Mouse (Mus musculus) embryonic facial prominence, embryonic 12.5 days (tissue): ENCODE measurements around the gene Usp36. TPM values are rescaled to one million over a fixed set of nuclear protein-coding genes. Genes with fewer than 3 reads are reported as not detected.
A peak's percentile ranks its signal among the peaks of the same experiment; 100 is the strongest.

Experiments used
- ATAC-seq: fragments of 200-750 bp; cut with Nextera tagmentation; 2 replicates; pipeline ENCODE4 v1.8.0; 2017; ENCODE audit not compliant: insufficient number of reproducible peaks, insufficient read depth, low FRiP score, low TSS enrichment
- H3K27ac ChIP-seq: fragments of 300-500 bp; sonication (generic); 2 replicates; pipeline ENCODE4 v1.5.1; 2016; ENCODE audit warnings: mild to moderate bottlenecking
- H3K27me3 ChIP-seq: fragments of 300-500 bp; sonication (generic); 2 replicates; pipeline ENCODE4 v1.6.1; 2016; ENCODE audit warnings: mild to moderate bottlenecking, moderate library complexity
- H3K36me3 ChIP-seq: fragments of 300-500 bp; sonication (generic); 2 replicates; pipeline ENCODE4 v1.6.1; 2016; ENCODE audit warnings: mild to moderate bottlenecking
- H3K4me1 ChIP-seq: fragments of 300-500 bp; sonication (generic); 2 replicates; pipeline ENCODE4 v1.6.1; 2016
- H3K4me2 ChIP-seq: fragments of 300-500 bp; sonication (generic); replicated peaks from 2 replicates; pipeline ENCODE4 v1.6.1; 2016; ENCODE audit warnings: mild to moderate bottlenecking, moderate library complexity
- H3K4me3 ChIP-seq: fragments of 300-500 bp; sonication (generic); 2 replicates; pipeline ENCODE4 v1.5.1; 2016; ENCODE audit warnings: mild to moderate bottlenecking
- H3K9ac ChIP-seq: fragments of 300-500 bp; sonication (generic); 2 replicates; pipeline ENCODE4 v1.6.1; 2016; ENCODE audit warnings: mild to moderate bottlenecking, moderate library complexity
- H3K9me3 ChIP-seq: fragments of 300-500 bp; sonication (generic); 2 replicates; pipeline ENCODE4 v1.6.1; 2016; ENCODE audit warnings: mild to moderate bottlenecking, moderate library complexity
- WGBS: fragments of 180-500 bp; shearing (Covaris S2); methylation state at CpG from one replicate; pipeline ENCODE4 v1.1.7; 2016; 5-methylcytosine and 5-hydroxymethylcytosine counted together
- polyA plus RNA-seq: library from polyadenylated mRNA; unstranded; fragments of >200 nt; fragmentation: Nextera tagmentation; extraction: Ambion mirVana; gene quantifications from 2 replicates; pipeline ENCODE4 v1.2.1, GENCODE M21; 2016

Gene Usp36
- polyA plus RNA-seq, 1 experiment from 2014 or later = 22.2 TPM

- Histone ChIP-seq H3K4me2 (no peak overlapping the region), H3K9ac (no peak overlapping the region), H3K4me3 (no peak overlapping the region), H3K27me3 (no peaks in the 10 kb centered on the region), H3K4me1 (no peaks in the 10 kb centered on the region), H3K36me3 (peaks cover 87% of the 10 kb centered on the region), H3K9me3 (no peaks in the 10 kb centered on the region), H3K27ac (no peak overlapping the region)
- WGBS = 89% methylated on average over 10 of the region's 10 CpGs
- ATAC-seq = no peak
Observed at GRCm38 (mm10) chr11:118266044-118266665, 23.9 kb downstream of the Usp36 start.

GRCm38 (mm10) chr11:118265621-118266020 is 24.4 kb downstream of the Usp36 start:
- ATAC-seq = no peak
- H3K4me3 ChIP-seq = no peak overlapping the region
- H3K27me3 ChIP-seq = no peaks in the 10 kb centered on the region
- H3K36me3 ChIP-seq = peaks cover 89% of the 10 kb centered on the region
- H3K4me2 ChIP-seq = no peak overlapping the region
- 87% methylated on average over 11 of the region's 11 CpGs for WGBS
- H3K9me3 ChIP-seq = no peaks in the 10 kb centered on the region
- H3K27ac ChIP-seq = no peak overlapping the region
- H3K4me1 ChIP-seq = no peaks in the 10 kb centered on the region
- no peak overlapping the region for H3K9ac ChIP-seq

DNA sequence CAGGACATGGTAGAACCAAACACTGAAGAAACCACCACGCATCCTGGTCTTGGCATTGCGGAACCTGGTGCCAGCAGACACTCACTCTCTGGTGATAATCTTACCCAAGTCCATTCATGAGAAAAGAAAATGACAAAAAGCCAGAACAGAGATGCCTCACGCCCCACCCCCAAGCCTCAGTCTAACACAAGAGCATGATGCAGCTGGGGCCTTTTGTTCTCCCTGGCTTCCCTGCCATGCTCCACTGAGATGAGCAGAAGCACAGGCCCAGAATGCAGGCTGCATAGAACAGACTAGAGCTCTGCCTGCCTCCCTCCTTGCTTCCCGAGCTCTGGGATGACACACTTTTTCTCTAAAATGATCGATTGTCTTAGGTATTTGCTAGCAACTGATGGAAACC is 26.9 kb downstream of the Usp36 start:
- Histone ChIP-seq H3K9me3 (no peaks in the 10 kb centered on the region), H3K27me3 (no peaks in the 10 kb centered on the region), H3K27ac (no peak overlapping the region), H3K4me2 (no peak overlapping the region), H3K4me1 (no peaks in the 10 kb centered on the region), H3K4me3 (no peak overlapping the region), H3K9ac (no peak overlapping the region), H3K36me3 (peaks cover 95% of the 10 kb centered on the region)
- WGBS = 94% methylated on average over 5 of the region's 5 CpGs
- no peak for ATAC-seq

DNA sequence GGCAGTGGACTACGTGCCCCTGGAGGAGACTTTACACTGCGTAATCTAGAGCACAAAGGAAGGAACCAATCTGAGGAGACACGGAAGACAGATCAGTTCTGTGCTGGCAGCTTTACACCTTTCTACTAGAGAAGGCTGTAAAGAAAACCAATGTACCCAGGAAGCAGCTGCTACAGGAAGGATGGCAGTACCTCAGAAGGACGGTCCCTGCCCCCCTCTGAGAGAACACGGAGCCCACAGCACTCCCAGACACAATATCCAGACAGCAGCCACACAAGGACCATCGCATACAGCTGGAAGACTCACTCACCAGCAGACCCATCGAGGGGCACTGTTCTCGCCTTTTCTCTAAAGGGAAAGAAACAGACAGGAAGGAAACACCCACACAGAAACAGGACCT is 30.0 kb downstream of the Usp36 start:
- no peak for ATAC-seq
- Histone ChIP-seq H3K27me3 (no peaks in the 10 kb centered on the region), H3K4me3 (no peak overlapping the region), H3K4me2 (no peak overlapping the region), H3K4me1 (peaks cover under 1% of the 10 kb centered on the region), H3K27ac (no peak overlapping the region), H3K9me3 (no peaks in the 10 kb centered on the region), H3K36me3 (peaks cover 89% of the 10 kb centered on the region), H3K9ac (no peak overlapping the region)
- 90% methylated on average over 8 of the region's 8 CpGs for WGBS

- Histone ChIP-seq H3K9ac (no peak overlapping the region), H3K9me3 (no peaks in the 10 kb centered on the region), H3K4me1 (peaks cover 6% of the 10 kb centered on the region), H3K27ac (no peak overlapping the region), H3K36me3 (peaks cover 84% of the 10 kb centered on the region), H3K4me3 (no peak overlapping the region), H3K4me2 (no peak overlapping the region), H3K27me3 (no peaks in the 10 kb centered on the region)
- 93% methylated on average over 8 of the region's 8 CpGs for WGBS
- no peak for ATAC-seq
Observed at GRCm38 (mm10) chr11:118259580-118259979, 30.5 kb downstream of the Usp36 start.

DNA sequence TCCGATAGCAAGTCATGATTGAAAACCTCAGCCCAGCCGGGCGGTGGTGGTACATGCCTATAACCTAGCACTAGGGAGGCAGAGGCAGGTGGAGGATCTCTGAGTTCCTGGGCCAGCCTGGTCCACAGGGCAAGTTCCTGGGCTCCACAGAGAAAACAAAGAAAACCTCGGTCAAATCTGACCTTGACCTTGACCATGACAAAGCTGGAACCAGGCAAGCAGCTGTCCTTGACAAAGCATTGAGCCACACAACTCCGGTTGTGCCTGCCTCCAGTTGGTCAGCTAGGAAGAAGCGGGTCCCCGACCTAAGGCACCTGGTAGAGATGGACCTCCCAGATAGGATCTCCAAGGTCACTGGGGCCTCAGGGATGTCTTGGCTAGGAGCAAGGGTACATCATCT is 33.7 kb downstream of the Usp36 start:
- Histone ChIP-seq H3K36me3 (peaks cover 52% of the 10 kb centered on the region), H3K27ac (no peak overlapping the region), H3K27me3 (no peaks in the 10 kb centered on the region), H3K9me3 (no peaks in the 10 kb centered on the region), H3K4me1 (peaks cover 18% of the 10 kb centered on the region), H3K9ac (no peak overlapping the region), H3K4me3 (no peak overlapping the region), H3K4me2 (no peak overlapping the region)
- 90% methylated on average over 7 of the region's 7 CpGs for WGBS
- ATAC-seq = no peak

DNA sequence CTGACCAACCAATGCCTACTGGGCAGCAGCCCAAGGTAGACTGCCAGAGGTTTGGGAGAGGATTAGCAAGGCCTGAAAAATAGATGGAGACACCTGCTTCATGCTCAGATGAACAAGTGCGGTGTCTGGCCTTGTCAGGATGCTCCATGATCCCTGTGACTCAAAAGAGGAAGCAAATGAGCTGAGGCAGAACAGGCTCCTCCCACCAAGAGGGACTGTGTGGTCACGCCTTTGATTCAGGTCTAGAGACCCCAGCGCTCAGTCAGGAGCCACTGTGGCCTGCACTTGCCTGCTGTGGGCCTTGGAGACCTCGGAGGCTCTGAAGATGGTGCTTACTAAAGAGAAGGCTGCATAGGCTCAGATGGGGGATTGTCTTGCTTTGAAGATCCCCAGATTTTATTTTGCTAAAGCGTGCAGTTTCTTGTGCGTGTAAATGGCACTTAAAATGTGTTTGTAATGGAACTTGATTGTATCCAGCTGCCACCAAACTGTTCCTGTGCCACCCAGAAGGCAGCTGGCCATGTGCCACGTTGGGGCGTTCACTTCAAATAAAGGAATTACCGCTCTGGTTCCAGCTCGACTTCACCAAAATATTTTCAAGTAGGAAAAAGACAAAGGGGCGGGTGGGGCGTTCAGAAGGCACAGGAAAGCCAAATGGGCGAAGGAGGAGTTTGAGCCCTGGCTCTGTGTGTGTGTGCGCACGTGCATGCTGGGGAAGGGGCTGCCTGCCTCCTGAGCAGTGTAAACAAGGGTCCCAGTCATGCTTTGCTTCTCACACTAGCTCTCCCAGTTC is 35.7 kb downstream of the Usp36 start:
- peak; percentile 38; the same call in 1 of the 2 replicates for ATAC-seq
- Histone ChIP-seq H3K4me2 (peak overlapping the region; percentile 22), H3K27ac (peak overlapping the region; percentile 91)

GRCm38 (mm10) chr11:118253447-118254158 is 36.4 kb downstream of the Usp36 start:
- no peak overlapping the region for H3K4me3 ChIP-seq
- H3K4me1 ChIP-seq = peaks cover 22% of the 10 kb centered on the region
- H3K4me2 ChIP-seq = no peak overlapping the region
- 83% methylated on average over 7 of the region's 7 CpGs for WGBS
- no peaks in the 10 kb centered on the region for H3K9me3 ChIP-seq
- H3K9ac ChIP-seq = no peak overlapping the region
- H3K27ac ChIP-seq = peak overlapping the region; percentile 91
- ATAC-seq = no peak
- peaks cover 24% of the 10 kb centered on the region for H3K36me3 ChIP-seq
- no peaks in the 10 kb centered on the region for H3K27me3 ChIP-seq

More for the DNA sequence above, 35.7 kb downstream of the Usp36 start:
- Histone ChIP-seq H3K27me3 (no peaks in the 10 kb centered on the region), H3K9me3 (no peaks in the 10 kb centered on the region), H3K4me3 (no peak overlapping the region), H3K4me1 (peaks cover 18% of the 10 kb centered on the region), H3K9ac (peak overlapping the region; percentile 32; the same call in 1 of the 2 replicates), H3K36me3 (peaks cover 31% of the 10 kb centered on the region)
- 34% methylated on average over 15 of the region's 15 CpGs for WGBS

GRCm38 (mm10) chr11:118249012-118249383 is 41.0 kb downstream of the Usp36 start:
- H3K27ac ChIP-seq = peak overlapping the region; percentile 79
- no peaks in the 10 kb centered on the region for H3K36me3 ChIP-seq
- ATAC-seq = peak; percentile 2; the same call in 1 of the 2 replicates
- H3K27me3 ChIP-seq = no peaks in the 10 kb centered on the region
- 0% methylated on average over 5 of the region's 5 CpGs for WGBS
- no peaks in the 10 kb centered on the region for H3K9me3 ChIP-seq
- H3K9ac ChIP-seq = no peak overlapping the region
- H3K4me1 ChIP-seq = peaks cover 22% of the 10 kb centered on the region
- peak overlapping the region; percentile 82 for H3K4me3 ChIP-seq
- H3K4me2 ChIP-seq = peak overlapping the region; percentile 81

- H3K27me3 ChIP-seq = no peaks in the 10 kb centered on the region
- peak within 1 kb of the TSS; percentile 70 for H3K9ac ChIP-seq
- peak within 1 kb of the TSS; percentile 82 for H3K4me3 ChIP-seq
- peaks cover 15% of the 10 kb centered on the region for H3K4me1 ChIP-seq
- H3K4me2 ChIP-seq = peak within 1 kb of the TSS; percentile 81
- ATAC-seq = peak; percentile 91
- no peaks in the 10 kb centered on the region for H3K9me3 ChIP-seq
- no peaks in the 10 kb centered on the region for H3K36me3 ChIP-seq
- WGBS = under 1% methylated on average over 84 of the region's 86 CpGs
- H3K27ac ChIP-seq = peak within 1 kb of the TSS; percentile 79
Observed at GRCm38 (mm10) chr11:118248150-118249011, 41.7 kb downstream of the Usp36 start, which contains the start of gene Cyth1. Gene Cyth1, minus strand, starts transcription at chr11:118248592.
